Mouse (Mus musculus) heart, embryonic 16.5 days (tissue): ENCODE data around the gene Cdipt. TPM values are rescaled to one million over a fixed set of nuclear protein-coding genes. Genes with fewer than 3 reads are reported as not detected.

Experiments used
- polyA plus RNA-seq: library from polyadenylated mRNA; unstranded; fragments of >200 nt; fragmentation: Nextera tagmentation; extraction: Ambion mirVana; gene quantifications from 2 replicates; pipeline ENCODE4 v1.2.1, GENCODE M21; 2015

Gene Cdipt
- polyA plus RNA-seq, 1 experiment from 2014 or later: 85.1 TPM

Other genes with a start within 250 kb of the Cdipt start
- 58.6 and 62.5 TPM in 2 replicates for gene Mapk3, start 216.3 kb upstream of the Cdipt start, polyA plus RNA-seq
- 0.75 and 1.00 TPM in 2 replicates for gene Gdpd3, start 209.6 kb upstream of the Cdipt start, polyA plus RNA-seq
- 80.8 and 84.6 TPM in 2 replicates for gene Ypel3, start 199.0 kb upstream of the Cdipt start, polyA plus RNA-seq
- 0.09 and 0.58 TPM in 2 replicates for gene Tbx6, start 194.4 kb upstream of the Cdipt start, polyA plus RNA-seq
- gene Ppp4c, start 183.4 kb upstream of the Cdipt start, polyA plus RNA-seq: 133 and 159 TPM in 2 replicates
- gene Fam57b, start 178.2 kb upstream of the Cdipt start, polyA plus RNA-seq: 0.86 and 1.4 TPM in 2 replicates
- not detected in 2 replicates for gene 4930451I11Rik, start 144.3 kb upstream of the Cdipt start, polyA plus RNA-seq
- not detected in 2 replicates for gene Doc2a, start 128.5 kb upstream of the Cdipt start, polyA plus RNA-seq
- gene Hirip3, start 113.9 kb upstream of the Cdipt start, polyA plus RNA-seq: 19.8 and 22.2 TPM in 2 replicates
- 50.5 and 52.0 TPM in 2 replicates for gene Ino80e, start 113.5 kb upstream of the Cdipt start, polyA plus RNA-seq
- 31.1 and 35.4 TPM in 2 replicates for gene Taok2, start 91.2 kb upstream of the Cdipt start, polyA plus RNA-seq
- gene Tmem219, start 53.0 kb upstream of the Cdipt start, polyA plus RNA-seq: 19.6 and 22.5 TPM in 2 replicates
- gene Kctd13, start 47.0 kb upstream of the Cdipt start, polyA plus RNA-seq: 13.3 TPM in 2 replicates
- gene Asphd1, start 26.3 kb upstream of the Cdipt start, polyA plus RNA-seq: not detected in 2 replicates
- 0.53 and 1.0 TPM in 2 replicates for gene Sez6l2, start 25.4 kb upstream of the Cdipt start, polyA plus RNA-seq
- 1.2 and 1.6 TPM in 2 replicates for gene Cdiptos, start 184 bp downstream of the Cdipt start, polyA plus RNA-seq
- gene Mvp, start 38.7 kb downstream of the Cdipt start, polyA plus RNA-seq: 15.9 and 20.6 TPM in 2 replicates
- gene Pagr1b, start 40.6 kb downstream of the Cdipt start, polyA plus RNA-seq: 0.75 TPM in 1 of 2 replicates, not detected in the other
- 61.0 and 78.5 TPM in 2 replicates for gene Pagr1a, start 41.4 kb downstream of the Cdipt start, polyA plus RNA-seq
- gene Gm42742, start 45.2 kb downstream of the Cdipt start, polyA plus RNA-seq: 15.4 and 38.5 TPM in 2 replicates
- gene Prrt2, start 45.3 kb downstream of the Cdipt start, polyA plus RNA-seq: 1.6 and 2.4 TPM in 2 replicates
- gene Maz, start 51.1 kb downstream of the Cdipt start, polyA plus RNA-seq: 31.5 and 34.1 TPM in 2 replicates
- 80.4 and 81.6 TPM in 2 replicates for gene Kif22, start 66.6 kb downstream of the Cdipt start, polyA plus RNA-seq
- gene Zg16, start 111.4 kb downstream of the Cdipt start, polyA plus RNA-seq: 18.3 TPM in 1 of 2 replicates, not detected in the other
- 4.9 and 8.4 TPM in 2 replicates for gene AI467606, start 115.4 kb downstream of the Cdipt start, polyA plus RNA-seq
- 2.1 and 2.6 TPM in 2 replicates for gene Qprt, start 146.3 kb downstream of the Cdipt start, polyA plus RNA-seq
- gene Spn, start 161.9 kb downstream of the Cdipt start, polyA plus RNA-seq: 1.2 and 2.6 TPM in 2 replicates
- 42.2 and 44.4 TPM in 2 replicates for gene Cd2bp2, start 220.1 kb downstream of the Cdipt start, polyA plus RNA-seq
- 15.2 and 22.3 TPM in 2 replicates for gene Tbc1d10b, start 232.6 kb downstream of the Cdipt start, polyA plus RNA-seq
- 16.2 and 31.6 TPM in 2 replicates for gene Mylpf, start 233.0 kb downstream of the Cdipt start, polyA plus RNA-seq